Mouse (Mus musculus) heart, embryonic 16.5 days (tissue): ENCODE results near the gene 9930104L06Rik. TPM values are rescaled to one million over a fixed set of nuclear protein-coding genes. Genes with fewer than 3 reads are reported as not detected.
A peak's percentile ranks its signal among the peaks of the same experiment; 100 is the strongest.

Experiments used
- ATAC-seq: fragments of 200-750 bp; cut with Nextera tagmentation; replicated peaks from 2 replicates; pipeline ENCODE4 v1.8.0; 2017; ENCODE audit warnings: moderate number of reproducible peaks; ENCODE audit not compliant: insufficient read depth, low FRiP score; ENCODE audit errors: extremely low read depth
- H3K27ac ChIP-seq: fragments of 300-500 bp; sonication (generic); 2 replicates; pipeline ENCODE4 v1.5.1; 2014; ENCODE audit warnings: mild to moderate bottlenecking, low read length, control low read depth, moderate library complexity
- H3K27me3 ChIP-seq: fragments of 300-500 bp; sonication (generic); 2 replicates; pipeline ENCODE4 v1.6.1; 2014; ENCODE audit warnings: low read length, mixed read lengths; ENCODE audit not compliant: control insufficient read depth, insufficient read depth
- H3K36me3 ChIP-seq: fragments of 300-500 bp; sonication (generic); 2 replicates; pipeline ENCODE4 v1.6.1; 2014; ENCODE audit not compliant: control insufficient read depth, insufficient read depth
- H3K4me1 ChIP-seq: fragments of 300-500 bp; sonication (generic); 2 replicates; pipeline ENCODE4 v1.6.1; 2014; ENCODE audit warnings: low read length, mixed read lengths; ENCODE audit not compliant: control insufficient read depth, insufficient read depth
- H3K4me2 ChIP-seq: fragments of 300-500 bp; sonication (generic); 2 replicates; pipeline ENCODE4 v1.6.1; 2014; ENCODE audit warnings: low read depth, mild to moderate bottlenecking, control low read depth, low read length
- H3K4me3 ChIP-seq: fragments of 300-500 bp; sonication (generic); 2 replicates; pipeline ENCODE4 v1.5.1; 2014; ENCODE audit warnings: mild to moderate bottlenecking, control low read depth, low read length
- H3K9ac ChIP-seq: fragments of 300-500 bp; sonication (generic); 2 replicates; pipeline ENCODE4 v1.6.1; 2014; ENCODE audit warnings: low read length, control low read depth
- H3K9me3 ChIP-seq: fragments of 300-500 bp; sonication (generic); replicated peaks from 2 replicates; pipeline ENCODE4 v1.6.1; 2016; ENCODE audit warnings: low read length; ENCODE audit not compliant: control insufficient read depth
- WGBS: fragments of 180-500 bp; shearing (Covaris S2); extraction: QIAGEN DNeasy Blood & Tissue Kit; methylation state at CpG from one replicate; pipeline ENCODE4 v1.1.7; 2014; 5-methylcytosine and 5-hydroxymethylcytosine counted together
- polyA plus RNA-seq: library from polyadenylated mRNA; unstranded; fragments of >200 nt; fragmentation: Nextera tagmentation; extraction: Ambion mirVana; gene quantifications from 2 replicates; pipeline ENCODE4 v1.2.1, GENCODE M21; 2015

The 9930104L06Rik gene
- polyA plus RNA-seq, 1 experiment from 2014 or later = 8.8 TPM

- Histone ChIP-seq H3K4me3 (no peak overlapping the region), H3K36me3 (no peaks in the 10 kb centered on the region), H3K27me3 (peaks cover 76% of the 10 kb centered on the region), H3K4me1 (peaks cover 10% of the 10 kb centered on the region), H3K4me2 (no peak overlapping the region), H3K9ac (no peak overlapping the region), H3K9me3 (no peaks in the 10 kb centered on the region), H3K27ac (no peak overlapping the region)
- ATAC-seq = no peak
- 12% methylated on average over 18 of the region's 18 CpGs for WGBS
Observed at GRCm38 (mm10) chr4:124984871-124985670, 48.2 kb downstream of the 9930104L06Rik start.

- ATAC-seq = no peak; the same call in 1 of the 2 replicates
- H3K9me3 ChIP-seq = no peaks in the 10 kb centered on the region
- WGBS = 1% methylated on average over 59 of the region's 62 CpGs
- peaks cover 12% of the 10 kb centered on the region for H3K4me1 ChIP-seq
- H3K4me3 ChIP-seq = peak within 1 kb of the TSS; percentile 44
- H3K4me2 ChIP-seq = peak within 1 kb of the TSS; percentile 59
- no peak within 1 kb of the TSS for H3K27ac ChIP-seq
- H3K27me3 ChIP-seq = peaks cover 85% of the 10 kb centered on the region
- H3K9ac ChIP-seq = peak within 1 kb of the TSS; percentile 42; the same call in 1 of the 2 replicates
- H3K36me3 ChIP-seq = no peaks in the 10 kb centered on the region
Observed at GRCm38 (mm10) chr4:124985671-124986602, 49.1 kb downstream of the 9930104L06Rik start, which contains the start of gene Rspo1. Rspo1 (plus strand) TSS chr4:124986430.

GRCm38 (mm10) chr4:124986739-124987710, 50.2 kb downstream of the 9930104L06Rik start:
- 5% methylated on average over 44 of the region's 51 CpGs for WGBS
- Histone ChIP-seq H3K36me3 (no peaks in the 10 kb centered on the region), H3K4me1 (peaks cover 12% of the 10 kb centered on the region), H3K4me2 (peak overlapping the region; percentile 59), H3K9me3 (no peaks in the 10 kb centered on the region), H3K9ac (peak overlapping the region; percentile 42; the same call in 1 of the 2 replicates), H3K4me3 (peak overlapping the region; percentile 44), H3K27ac (no peak overlapping the region), H3K27me3 (peaks cover 92% of the 10 kb centered on the region)
- ATAC-seq = no peak; the same call in 1 of the 2 replicates

- Histone ChIP-seq H3K4me1 (peaks cover 12% of the 10 kb centered on the region), H3K9ac (no peak overlapping the region), H3K4me2 (no peak overlapping the region), H3K27ac (no peak overlapping the region), H3K4me3 (no peak overlapping the region), H3K36me3 (no peaks in the 10 kb centered on the region), H3K9me3 (no peaks in the 10 kb centered on the region), H3K27me3 (peaks cover 88% of the 10 kb centered on the region)
- no peak for ATAC-seq
- WGBS = 13% methylated on average over 10 of the region's 10 CpGs
Observed at GRCm38 (mm10) chr4:124987711-124988097, 50.9 kb downstream of the 9930104L06Rik start.

DNA sequence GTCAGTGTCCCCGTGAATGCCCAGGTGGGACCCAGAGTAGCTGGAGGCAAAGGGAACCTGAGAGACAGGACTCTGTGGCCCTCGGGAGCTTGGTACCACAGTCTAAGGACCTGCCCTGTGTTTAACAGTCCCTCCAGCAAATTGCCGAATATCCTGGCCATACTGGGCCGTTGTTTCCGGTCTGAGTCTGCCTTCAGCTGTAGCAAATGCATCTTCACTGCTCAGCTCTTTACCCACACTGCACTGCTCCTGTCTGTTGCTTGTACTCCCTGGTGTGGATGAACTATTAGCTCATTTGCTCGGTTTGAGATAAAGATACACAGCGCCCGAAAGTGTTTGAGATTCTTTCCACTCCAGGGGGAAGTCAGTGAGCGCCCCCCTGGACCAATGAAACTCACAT, 51.5 kb downstream of the 9930104L06Rik start:
- no peak overlapping the region for H3K27ac ChIP-seq
- no peak overlapping the region for H3K4me3 ChIP-seq
- 13% methylated on average over 9 of the region's 9 CpGs for WGBS
- no peaks in the 10 kb centered on the region for H3K36me3 ChIP-seq
- no peak for ATAC-seq
- no peak overlapping the region; the same call in 1 of the 2 replicates for H3K4me2 ChIP-seq
- no peak overlapping the region for H3K9ac ChIP-seq
- H3K4me1 ChIP-seq = peaks cover 12% of the 10 kb centered on the region
- peaks cover 81% of the 10 kb centered on the region for H3K27me3 ChIP-seq
- no peaks in the 10 kb centered on the region for H3K9me3 ChIP-seq

GRCm38 (mm10) chr4:124989787-124990253, 53.0 kb downstream of the 9930104L06Rik start:
- peak overlapping the region; percentile 21; the same call in 1 of the 2 replicates for H3K9ac ChIP-seq
- WGBS = 5% methylated on average over 20 of the region's 20 CpGs
- H3K27ac ChIP-seq = no peak overlapping the region
- H3K4me1 ChIP-seq = peaks cover 12% of the 10 kb centered on the region
- peaks cover 66% of the 10 kb centered on the region for H3K27me3 ChIP-seq
- no peaks in the 10 kb centered on the region for H3K9me3 ChIP-seq
- H3K4me2 ChIP-seq = peak overlapping the region; percentile 36
- no peak overlapping the region for H3K4me3 ChIP-seq
- H3K36me3 ChIP-seq = no peaks in the 10 kb centered on the region
- no peak; the same call in 1 of the 2 replicates for ATAC-seq

DNA sequence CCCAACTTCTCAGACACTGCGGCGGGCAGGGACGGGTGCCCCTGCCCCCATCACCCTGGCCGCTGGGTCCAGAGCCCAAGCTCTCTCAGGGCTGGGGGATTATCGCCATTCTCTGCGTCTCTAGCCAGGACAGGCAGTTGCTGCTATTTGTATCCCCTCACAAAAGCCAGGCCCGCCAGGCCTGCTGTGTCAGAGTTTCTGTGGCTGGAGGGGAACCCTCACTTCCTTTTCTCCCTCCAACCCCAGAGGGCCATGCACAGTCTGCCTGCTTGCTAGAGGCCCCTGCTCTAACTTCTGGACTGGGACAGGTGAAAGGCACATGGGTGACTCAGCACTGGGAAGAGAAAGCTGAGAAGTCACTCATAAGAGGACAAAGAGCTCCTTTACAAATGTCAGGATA, 53.5 kb downstream of the 9930104L06Rik start:
- H3K27ac ChIP-seq = no peak overlapping the region
- peaks cover 12% of the 10 kb centered on the region for H3K4me1 ChIP-seq
- 4% methylated on average over 7 of the region's 7 CpGs for WGBS
- H3K27me3 ChIP-seq = peaks cover 64% of the 10 kb centered on the region
- no peak overlapping the region for H3K4me3 ChIP-seq
- H3K4me2 ChIP-seq = peak overlapping the region; percentile 36
- H3K9ac ChIP-seq = peak overlapping the region; percentile 21; the same call in 1 of the 2 replicates
- no peak for ATAC-seq
- no peaks in the 10 kb centered on the region for H3K9me3 ChIP-seq
- H3K36me3 ChIP-seq = no peaks in the 10 kb centered on the region
